Mouse (Mus musculus) myocyte (in vitro differentiated cells): ENCODE results near the gene Brwd1. TPM values are rescaled to one million over a fixed set of nuclear protein-coding genes. Genes with fewer than 3 reads are reported as not detected.

Experiments used
- H3K27me3 ChIP-seq: one replicate; pipeline ENCODE4 v1.6.1; 2011; ENCODE audit not compliant: control insufficient read depth, insufficient read depth, insufficient read length
- H3K36me3 ChIP-seq: one replicate; pipeline ENCODE4 v1.6.1; 2011; ENCODE audit not compliant: control insufficient read depth, insufficient read depth
- H3K4me2 ChIP-seq: one replicate; pipeline ENCODE4 v1.6.1; 2011; ENCODE audit warnings: low read depth, control low read depth
- H3K4me3 ChIP-seq: one replicate; pipeline ENCODE4 v1.5.1; 2011; ENCODE audit warnings: mild to moderate bottlenecking, control low read depth, moderate library complexity
- H3K79me2 ChIP-seq: one replicate; pipeline ENCODE4 v1.6.1; 2011; ENCODE audit not compliant: control insufficient read depth, insufficient read depth
- H3ac ChIP-seq: one replicate; pipeline ENCODE4 v1.6.1; 2011; ENCODE audit not compliant: control insufficient read depth, insufficient read length
- E2F4 ChIP-seq: IDR thresholded peaks from one replicate; pipeline ENCODE4 v1.6.1; 2011; ENCODE audit warnings: mild to moderate bottlenecking, control low read depth, moderate library complexity; ENCODE audit not compliant: insufficient read depth
- MAX ChIP-seq: IDR thresholded peaks from one replicate; pipeline ENCODE4 v1.6.1; 2011; ENCODE audit warnings: low read depth, mild to moderate bottlenecking, control low read depth
- MYOD1 ChIP-seq, 3 experiments: IDR thresholded peaks; one replicate each; pipeline ENCODE4 v1.6.1; 2011; ENCODE audit warnings: control low read depth in 2 of 3, low read depth in 2 of 3, mild to moderate bottlenecking in 2 of 3, moderate library complexity in 1 of 3; ENCODE audit not compliant: insufficient read length in 2 of 3, control insufficient read depth in 1 of 3
- MYOG ChIP-seq, 3 experiments: IDR thresholded peaks; one replicate each; pipeline ENCODE4 v1.6.1; 2011; ENCODE audit warnings: control low read depth in 2 of 3, low read depth in 2 of 3, mild to moderate bottlenecking in 2 of 3; ENCODE audit not compliant: insufficient read length in 2 of 3, control insufficient read depth in 1 of 3, insufficient read depth in 1 of 3
- POLR2A ChIP-seq: IDR thresholded peaks from one replicate; pipeline ENCODE4 v1.6.1; 2011; ENCODE audit warnings: low read depth, mild to moderate bottlenecking, control low read depth, moderate library complexity; ENCODE audit not compliant: insufficient read length
- POLR2AphosphoS2 ChIP-seq: IDR thresholded peaks from one replicate; pipeline ENCODE4 v1.6.1; 2011; ENCODE audit warnings: low read depth, control low read depth; ENCODE audit not compliant: insufficient read length
- REST ChIP-seq: IDR thresholded peaks from one replicate; pipeline ENCODE4 v1.6.1; 2011; ENCODE audit warnings: mild to moderate bottlenecking, control low read depth, moderate library complexity; ENCODE audit not compliant: insufficient read depth, insufficient read length
- SRF ChIP-seq: IDR thresholded peaks from one replicate; pipeline ENCODE4 v1.6.1; 2011; ENCODE audit warnings: low read depth; ENCODE audit not compliant: control insufficient read depth, insufficient read length
- TCF12 ChIP-seq: IDR thresholded peaks from one replicate; pipeline ENCODE4 v1.6.1; 2011; ENCODE audit warnings: mild to moderate bottlenecking, control low read depth; ENCODE audit not compliant: poor library complexity, insufficient read depth, severe bottlenecking
- USF1 ChIP-seq: IDR thresholded peaks from one replicate; pipeline ENCODE4 v1.6.1; 2011; ENCODE audit warnings: low read depth, mild to moderate bottlenecking, control low read depth, moderate library complexity
- polyA plus RNA-seq: library from polyadenylated mRNA; unstranded; fragments of >200 nt; fragmentation: generic; extraction: Trizol; gene quantifications from one replicate; pipeline ENCODE4 v1.2.1, GENCODE M21; 2012; ENCODE audit warnings: missing spikeins

The Brwd1 gene
- polyA plus RNA-seq, 1 experiment: 21.4 TPM

DNA sequence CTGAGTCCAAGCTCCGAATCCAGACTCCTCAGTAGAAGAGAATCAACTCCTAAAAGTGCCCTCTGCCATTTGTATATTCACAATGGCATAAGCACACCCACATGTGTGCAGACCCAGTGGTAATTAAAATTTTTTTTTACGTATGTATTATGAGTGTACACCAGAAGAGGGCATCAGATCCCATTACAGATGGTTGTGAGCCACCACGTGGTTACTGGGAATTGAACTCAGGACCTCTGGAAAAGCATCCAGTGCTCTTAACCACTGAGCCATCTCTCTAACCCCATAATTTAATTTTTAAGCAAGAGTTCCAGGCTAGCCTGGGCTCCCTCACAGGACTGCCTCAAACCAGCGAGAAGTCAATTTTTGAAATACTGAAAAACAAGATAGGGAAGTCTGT is 5.1 kb upstream of the Brwd1 start:
- TF ChIP-seq USF1: peak; percentile 14
- TF ChIP-seq MYOD1 (IDR thresholded peaks at IDR 0.05; ENCODE audit: control insufficient read depth in 1 of 3, insufficient read length in 2 of 3, low read depth in 2 of 3): no peak
- H3K79me2 ChIP-seq: no peaks in the 10 kb centered on the region
- no peak overlapping the region for H3K4me3 ChIP-seq
- no peak overlapping the region for H3K4me2 ChIP-seq
- H3K27me3 ChIP-seq: no peaks in the 10 kb centered on the region
- no peaks in the 10 kb centered on the region for H3K36me3 ChIP-seq
- H3ac ChIP-seq: no peak overlapping the region

DNA sequence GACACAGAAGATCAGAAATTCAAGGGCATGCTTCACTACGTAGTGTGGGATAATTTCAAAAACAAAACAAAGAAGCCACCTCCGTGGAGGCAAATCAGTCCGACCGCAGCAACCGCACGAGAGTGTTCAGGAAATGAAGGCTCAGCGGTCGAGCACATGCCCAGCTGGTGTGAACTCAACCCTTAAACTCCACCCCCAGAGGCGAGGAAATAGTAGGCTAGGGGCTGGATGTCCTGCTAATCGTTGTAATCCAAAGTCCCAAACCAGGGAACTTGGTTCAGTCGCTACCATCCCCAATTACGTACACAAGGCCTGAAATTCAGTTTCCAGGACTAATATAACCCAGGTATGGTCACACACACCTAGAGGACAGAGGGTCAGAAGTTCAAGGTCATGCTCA is 4.7 kb upstream of the Brwd1 start:
- Histone ChIP-seq H3K4me3 (no peak overlapping the region), H3K27me3 (no peaks in the 10 kb centered on the region), H3ac (no peak overlapping the region), H3K79me2 (no peaks in the 10 kb centered on the region), H3K4me2 (no peak overlapping the region), H3K36me3 (no peaks in the 10 kb centered on the region)
- no peak for TF ChIP-seq MYOD1 (IDR thresholded peaks at IDR 0.05; ENCODE audit: control insufficient read depth in 1 of 3, insufficient read length in 2 of 3, low read depth in 2 of 3)

DNA sequence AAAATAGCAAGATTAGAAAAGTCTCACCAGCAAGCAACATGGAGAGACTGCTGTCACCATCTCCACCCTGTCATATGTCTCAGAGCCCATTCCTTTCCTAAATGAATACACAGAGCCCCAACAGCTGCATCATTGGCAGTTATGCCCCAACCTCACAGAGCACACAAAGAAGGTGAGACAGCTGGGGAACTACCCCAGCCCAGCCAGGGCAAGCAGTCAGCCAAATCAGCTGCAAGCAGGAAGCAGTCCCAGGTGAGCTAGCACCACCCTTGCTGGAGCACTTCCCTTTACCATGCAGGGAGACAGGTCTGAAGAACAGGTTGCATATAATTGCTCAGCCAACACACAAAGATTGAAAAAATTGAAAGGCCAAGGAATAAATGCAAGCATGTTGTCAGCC is 3.3 kb upstream of the Brwd1 start:
- Histone ChIP-seq H3K36me3 (peaks cover 4% of the 10 kb centered on the region), H3K27me3 (no peaks in the 10 kb centered on the region), H3K4me2 (no peak overlapping the region), H3K79me2 (peaks cover 7% of the 10 kb centered on the region), H3K4me3 (no peak overlapping the region), H3ac (no peak overlapping the region)
- no peak for TF ChIP-seq REST
- no peak for TF ChIP-seq POLR2A
- TF ChIP-seq MAX: no peak
- TF ChIP-seq MYOG (IDR thresholded peaks at IDR 0.05; ENCODE audit: control insufficient read depth in 1 of 3, insufficient read depth in 1 of 3, insufficient read length in 2 of 3, low read depth in 2 of 3): peak in 2 of 3 experiments; percentile 28 to 66
- no peak for TF ChIP-seq TCF12
- peak in 1 of 3 experiments; percentile 56 for TF ChIP-seq MYOD1 (IDR thresholded peaks at IDR 0.05; ENCODE audit: control insufficient read depth in 1 of 3, insufficient read length in 2 of 3, low read depth in 2 of 3)

DNA sequence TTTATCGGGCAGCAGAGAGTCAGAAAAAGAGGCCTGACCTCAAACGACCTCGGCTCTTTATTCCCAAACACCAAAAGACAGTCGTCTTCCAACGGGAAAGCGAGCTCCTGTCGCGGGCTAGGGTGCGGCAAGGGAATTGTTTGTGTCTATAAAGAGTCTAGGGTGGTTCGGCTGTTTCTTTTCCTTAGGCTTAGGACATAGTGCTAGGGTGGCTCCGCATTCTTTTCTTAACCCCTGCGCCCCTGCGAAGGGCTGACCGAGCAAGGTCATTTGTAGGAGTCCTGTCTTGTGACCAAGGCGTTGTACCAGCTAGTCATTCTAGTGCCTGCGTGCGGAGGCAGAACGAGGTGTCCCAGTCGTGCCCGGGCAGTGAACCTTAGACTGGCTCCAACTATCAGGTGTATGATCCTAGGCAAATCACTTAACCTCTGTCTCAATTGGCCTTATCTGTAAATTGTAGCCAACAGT is 887 bp upstream of the Brwd1 start:
- peak overlapping the region; percentile 63 for H3K4me2 ChIP-seq
- peak; percentile 34 for TF ChIP-seq POLR2A
- TF ChIP-seq MYOD1 (IDR thresholded peaks at IDR 0.05; ENCODE audit: control insufficient read depth in 1 of 3, insufficient read length in 2 of 3, low read depth in 2 of 3): no peak
- peaks cover 23% of the 10 kb centered on the region for H3K36me3 ChIP-seq
- no peaks in the 10 kb centered on the region for H3K27me3 ChIP-seq
- peaks cover 31% of the 10 kb centered on the region for H3K79me2 ChIP-seq
- peak overlapping the region; percentile 39 for H3K4me3 ChIP-seq
- H3ac ChIP-seq: peak overlapping the region; percentile 91

DNA sequence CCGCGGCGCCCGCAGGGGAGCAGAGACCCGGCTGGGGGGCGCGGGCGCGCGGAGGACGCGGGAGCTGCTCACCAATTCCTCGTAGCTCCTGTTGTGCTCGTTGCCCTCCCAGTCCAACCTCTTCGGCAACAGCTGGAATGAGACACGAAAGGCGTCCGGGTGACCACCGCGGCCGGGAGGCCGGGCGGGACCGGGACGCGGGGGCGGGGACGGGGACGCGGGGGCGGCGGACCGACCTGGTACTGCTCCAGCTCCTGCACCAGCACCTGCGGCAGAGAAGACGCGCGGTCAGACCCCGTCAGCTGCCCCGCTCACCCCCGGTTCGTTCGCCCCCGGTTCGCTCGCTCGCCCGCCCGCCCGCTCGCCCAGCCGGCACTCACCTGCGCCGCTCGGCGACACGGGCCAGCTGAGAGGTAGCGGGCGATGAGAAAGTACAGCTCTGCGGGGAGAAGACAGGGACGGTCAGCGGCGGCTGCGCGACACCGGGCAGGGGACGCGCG is 534 bp downstream of the Brwd1 start:
- Histone ChIP-seq H3K27me3 (no peaks in the 10 kb centered on the region), H3K36me3 (peaks cover 23% of the 10 kb centered on the region), H3K4me2 (no peak overlapping the region), H3ac (peak overlapping the region; percentile 91), H3K4me3 (peak overlapping the region; percentile 39), H3K79me2 (peaks cover 45% of the 10 kb centered on the region)
- TF ChIP-seq REST: no peak
- peak in 2 of 3 experiments; percentile 27 for TF ChIP-seq MYOG (IDR thresholded peaks at IDR 0.05; ENCODE audit: control insufficient read depth in 1 of 3, insufficient read depth in 1 of 3, insufficient read length in 2 of 3, low read depth in 2 of 3)
- no peak for TF ChIP-seq USF1
- no peak for TF ChIP-seq TCF12
- peak in 1 of 3 experiments; percentile 64 for TF ChIP-seq MYOD1 (IDR thresholded peaks at IDR 0.05; ENCODE audit: control insufficient read depth in 1 of 3, insufficient read length in 2 of 3, low read depth in 2 of 3)
- peak; percentile 45 for TF ChIP-seq POLR2AphosphoS2

DNA sequence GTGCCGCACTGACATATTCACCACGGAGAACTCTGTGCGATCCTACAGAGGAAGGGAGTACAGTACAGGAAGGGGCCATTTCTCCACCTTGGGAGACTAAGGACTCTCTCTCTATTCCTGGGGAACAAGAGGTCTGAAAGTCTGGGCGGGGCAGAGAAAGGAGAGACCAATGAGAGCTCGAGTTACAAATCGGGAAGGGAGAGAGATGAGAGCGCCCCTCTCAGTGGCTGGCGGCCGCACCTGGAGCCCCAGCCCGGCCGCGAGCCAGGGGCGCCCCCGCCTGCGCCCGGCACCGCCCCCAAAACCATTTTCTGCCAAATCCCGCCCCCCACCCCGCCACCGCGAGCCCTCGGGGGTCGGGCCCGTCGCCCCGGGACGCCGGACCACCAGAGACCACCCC is 995 bp downstream of the Brwd1 start:
- no peak for TF ChIP-seq POLR2AphosphoS2
- peak; percentile 5 for TF ChIP-seq POLR2A
- TF ChIP-seq MAX: no peak
- TF ChIP-seq USF1: no peak
- TF ChIP-seq E2F4: no peak
- no peak for TF ChIP-seq SRF
- TF ChIP-seq MYOG (IDR thresholded peaks at IDR 0.05; ENCODE audit: control insufficient read depth in 1 of 3, insufficient read depth in 1 of 3, insufficient read length in 2 of 3, low read depth in 2 of 3): no peak
- no peak for TF ChIP-seq TCF12
- TF ChIP-seq REST: no peak
- Histone ChIP-seq H3ac (peak overlapping the region; percentile 91), H3K4me3 (peak overlapping the region; percentile 39), H3K27me3 (no peaks in the 10 kb centered on the region), H3K36me3 (peaks cover 23% of the 10 kb centered on the region), H3K4me2 (peak overlapping the region; percentile 73), H3K79me2 (peaks cover 48% of the 10 kb centered on the region)
